Mouse (Mus musculus) hindbrain, embryonic 11.5 days (tissue): Measurements from ENCODE around the gene Fam169b. TPM values are rescaled to one million over a fixed set of nuclear protein-coding genes. Genes with fewer than 3 reads are reported as not detected.

Source experiments
- ATAC-seq: fragments of 200-750 bp; cut with Nextera tagmentation; 2 replicates; pipeline ENCODE4 v1.8.0; 2017; ENCODE audit warnings: mild to moderate bottlenecking, moderate TSS enrichment, moderate library complexity; ENCODE audit not compliant: low FRiP score
- DNase-seq: peaks from one replicate; pipeline ENCODE4 v3.0.0-alpha.2; 2015; ENCODE audit warnings: low spot score
- H3K27ac ChIP-seq: fragments of 300-500 bp; sonication (generic); 2 replicates; pipeline ENCODE4 v1.5.1; 2014; ENCODE audit warnings: mild to moderate bottlenecking, low read depth, low read length
- H3K27me3 ChIP-seq: fragments of 300-500 bp; sonication (generic); 2 replicates; pipeline ENCODE4 v1.6.1; 2014; ENCODE audit warnings: mild to moderate bottlenecking, low read length, moderate library complexity, mixed read lengths; ENCODE audit not compliant: control insufficient read depth, insufficient read depth
- H3K36me3 ChIP-seq: fragments of 300-500 bp; sonication (generic); 2 replicates; pipeline ENCODE4 v1.6.1; 2014; ENCODE audit warnings: mild to moderate bottlenecking, low read length, moderate library complexity, mixed read lengths; ENCODE audit not compliant: control insufficient read depth, insufficient read depth
- H3K4me1 ChIP-seq: fragments of 300-500 bp; sonication (generic); replicated peaks from 2 replicates; pipeline ENCODE4 v1.6.1; 2014; ENCODE audit warnings: low read length, mixed read lengths; ENCODE audit not compliant: control insufficient read depth, insufficient read depth
- H3K4me2 ChIP-seq: fragments of 300-500 bp; sonication (generic); replicated peaks from 2 replicates; pipeline ENCODE4 v1.6.1; 2014; ENCODE audit warnings: mild to moderate bottlenecking, low read depth, low read length
- H3K4me3 ChIP-seq: fragments of 300-500 bp; sonication (generic); 2 replicates; pipeline ENCODE4 v1.5.1; 2014; ENCODE audit warnings: low read depth, low read length
- H3K9ac ChIP-seq: fragments of 300-500 bp; sonication (generic); 2 replicates; pipeline ENCODE4 v1.6.1; 2014; ENCODE audit warnings: low read depth, low read length
- H3K9me3 ChIP-seq: fragments of 300-500 bp; sonication (generic); 2 replicates; pipeline ENCODE4 v1.6.1; 2016; ENCODE audit warnings: low read length; ENCODE audit not compliant: control insufficient read depth
- WGBS: fragments of 180-500 bp; shearing (Covaris S2); extraction: QIAGEN DNeasy Blood & Tissue Kit; methylation state at CpG from one replicate; pipeline ENCODE4 v1.1.7; 2014; 5-methylcytosine and 5-hydroxymethylcytosine counted together
- polyA plus RNA-seq: library from polyadenylated mRNA; unstranded; fragments of >200 nt; fragmentation: Nextera tagmentation; extraction: Ambion mirVana; gene quantifications from 2 replicates; pipeline ENCODE4 v1.2.1, GENCODE M21; 2014

Gene Fam169b
- polyA plus RNA-seq, 1 experiment from 2014 or later, result 0.36 TPM

DNA sequence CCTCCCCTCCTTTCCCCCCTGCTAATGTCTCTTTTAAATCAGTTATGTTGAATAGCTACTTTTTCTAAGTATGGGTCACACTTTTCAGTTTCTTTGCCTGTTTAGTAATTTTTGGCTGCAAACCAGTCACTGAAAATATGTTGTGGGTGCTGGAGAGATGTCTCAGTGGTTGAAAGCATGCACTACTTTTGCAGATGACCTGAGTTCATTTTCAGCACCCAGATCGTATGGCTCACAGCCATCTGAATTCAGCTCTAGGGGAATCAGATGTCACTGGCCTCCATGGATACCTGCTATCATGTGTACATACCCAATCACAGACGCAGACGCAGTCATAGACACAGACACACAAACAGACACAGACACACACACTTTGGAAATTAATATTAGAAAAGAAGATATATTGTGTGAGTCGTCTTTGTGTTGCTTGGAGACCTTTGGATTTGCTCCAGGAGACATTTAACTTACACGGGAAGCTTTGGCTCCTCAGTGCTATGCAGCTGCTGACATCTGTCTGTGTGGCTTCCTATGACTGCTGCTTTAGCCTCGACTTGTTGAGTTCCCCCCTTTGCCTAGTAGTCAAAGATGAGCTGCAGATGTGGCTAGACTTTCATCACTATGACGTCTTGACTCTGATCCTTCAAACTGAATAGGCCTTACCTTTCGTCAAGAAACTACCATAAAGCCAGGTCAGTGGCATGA, 63.6 kb downstream of the Fam169b start:
- no peaks in the 10 kb centered on the region for H3K4me1 ChIP-seq
- no peak overlapping the region for H3K4me3 ChIP-seq
- H3K9me3 ChIP-seq, result no peaks in the 10 kb centered on the region
- H3K36me3 ChIP-seq, result no peaks in the 10 kb centered on the region
- no peak for DNase-seq
- H3K27me3 ChIP-seq, result no peaks in the 10 kb centered on the region
- no peak overlapping the region for H3K9ac ChIP-seq
- no peak overlapping the region for H3K27ac ChIP-seq
- WGBS, result 82% methylated on average over 8 of the region's 8 CpGs
- H3K4me2 ChIP-seq, result no peak overlapping the region
- no peak for ATAC-seq

DNA sequence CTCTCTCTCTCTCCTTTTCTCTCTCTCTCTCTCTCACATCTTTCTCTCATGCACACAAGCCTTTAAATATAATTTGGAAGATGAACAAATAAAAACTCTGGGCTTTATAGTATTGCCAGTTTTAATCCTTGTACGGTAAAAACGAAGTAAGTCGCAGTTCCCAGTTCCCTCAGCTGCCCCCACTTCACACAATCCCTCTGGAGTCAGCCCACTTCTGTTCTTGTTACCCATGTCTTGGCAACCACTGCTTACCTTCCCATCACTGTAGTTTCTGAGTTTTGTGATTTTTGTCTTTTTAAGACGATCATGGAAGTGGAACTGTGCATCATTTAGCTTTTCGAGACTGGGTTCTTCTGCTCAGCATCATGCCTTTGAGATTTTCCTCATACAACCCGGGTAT, 65.0 kb downstream of the Fam169b start:
- Histone ChIP-seq H3K36me3 (no peaks in the 10 kb centered on the region), H3K27me3 (no peaks in the 10 kb centered on the region), H3K9ac (no peak overlapping the region), H3K4me1 (no peaks in the 10 kb centered on the region), H3K9me3 (no peaks in the 10 kb centered on the region), H3K4me3 (no peak overlapping the region), H3K27ac (no peak overlapping the region), H3K4me2 (no peak overlapping the region)
- ATAC-seq (no peak), DNase-seq (no peak)
- 68% methylated on average over 6 of the region's 6 CpGs for WGBS

DNA sequence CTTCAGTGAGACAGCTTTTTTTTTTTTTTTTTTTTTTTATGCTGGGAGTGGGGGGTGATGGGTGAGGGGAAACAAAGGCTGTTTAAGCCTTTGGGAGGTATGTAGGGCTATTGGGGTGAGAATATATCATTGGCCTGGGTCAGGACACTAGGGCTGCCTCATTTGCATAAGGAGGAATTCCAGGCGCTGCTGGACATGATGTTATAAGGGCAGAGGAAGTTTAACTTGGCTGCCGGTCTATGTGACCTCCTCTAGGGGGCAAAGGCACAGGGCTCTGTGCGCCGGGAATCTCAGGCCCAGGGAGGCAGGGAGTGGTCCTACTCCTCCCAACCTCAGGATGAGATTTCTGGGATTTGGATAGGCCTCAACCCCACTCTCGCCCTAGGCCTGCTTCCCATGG, 70.9 kb downstream of the Fam169b start:
- DNase-seq (no peak), ATAC-seq (no peak)
- no peaks in the 10 kb centered on the region for H3K4me1 ChIP-seq
- H3K27ac ChIP-seq, result no peak overlapping the region
- no peak overlapping the region for H3K4me2 ChIP-seq
- no peaks in the 10 kb centered on the region for H3K9me3 ChIP-seq
- whole genome bisulfite sequencing, result 48% methylated on average over 5 of the region's 5 CpGs
- H3K27me3 ChIP-seq, result no peaks in the 10 kb centered on the region
- H3K36me3 ChIP-seq, result no peaks in the 10 kb centered on the region
- no peak overlapping the region for H3K4me3 ChIP-seq
- no peak overlapping the region for H3K9ac ChIP-seq

DNA sequence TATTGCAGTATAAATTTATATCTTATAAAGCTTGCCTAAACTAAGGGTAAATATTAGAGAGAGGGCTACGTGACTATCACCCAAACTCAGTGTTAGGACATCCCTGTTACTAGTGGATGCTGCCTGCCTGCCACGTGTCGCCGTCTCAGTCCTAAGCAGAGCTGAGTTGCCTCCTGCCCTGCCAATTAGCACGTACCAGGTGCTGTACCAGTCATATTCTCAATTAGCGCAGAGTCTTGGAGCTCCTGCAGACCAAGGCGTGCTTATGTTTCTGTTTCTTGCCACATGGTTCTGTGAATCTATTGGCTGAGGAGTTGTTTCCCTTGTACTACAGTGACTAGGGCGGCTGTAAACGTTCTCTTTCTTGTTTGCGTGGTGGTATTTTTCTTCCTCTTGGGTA, 72.3 kb downstream of the Fam169b start:
- no peaks in the 10 kb centered on the region for H3K4me1 ChIP-seq
- no peaks in the 10 kb centered on the region for H3K9me3 ChIP-seq
- no peak overlapping the region for H3K4me3 ChIP-seq
- no peaks in the 10 kb centered on the region for H3K27me3 ChIP-seq
- H3K36me3 ChIP-seq, result no peaks in the 10 kb centered on the region
- WGBS, result 95% methylated on average over 10 of the region's 10 CpGs
- ATAC-seq, result no peak
- no peak overlapping the region for H3K4me2 ChIP-seq
- no peak overlapping the region for H3K9ac ChIP-seq
- no peak overlapping the region for H3K27ac ChIP-seq
- no peak for DNase-seq

DNA sequence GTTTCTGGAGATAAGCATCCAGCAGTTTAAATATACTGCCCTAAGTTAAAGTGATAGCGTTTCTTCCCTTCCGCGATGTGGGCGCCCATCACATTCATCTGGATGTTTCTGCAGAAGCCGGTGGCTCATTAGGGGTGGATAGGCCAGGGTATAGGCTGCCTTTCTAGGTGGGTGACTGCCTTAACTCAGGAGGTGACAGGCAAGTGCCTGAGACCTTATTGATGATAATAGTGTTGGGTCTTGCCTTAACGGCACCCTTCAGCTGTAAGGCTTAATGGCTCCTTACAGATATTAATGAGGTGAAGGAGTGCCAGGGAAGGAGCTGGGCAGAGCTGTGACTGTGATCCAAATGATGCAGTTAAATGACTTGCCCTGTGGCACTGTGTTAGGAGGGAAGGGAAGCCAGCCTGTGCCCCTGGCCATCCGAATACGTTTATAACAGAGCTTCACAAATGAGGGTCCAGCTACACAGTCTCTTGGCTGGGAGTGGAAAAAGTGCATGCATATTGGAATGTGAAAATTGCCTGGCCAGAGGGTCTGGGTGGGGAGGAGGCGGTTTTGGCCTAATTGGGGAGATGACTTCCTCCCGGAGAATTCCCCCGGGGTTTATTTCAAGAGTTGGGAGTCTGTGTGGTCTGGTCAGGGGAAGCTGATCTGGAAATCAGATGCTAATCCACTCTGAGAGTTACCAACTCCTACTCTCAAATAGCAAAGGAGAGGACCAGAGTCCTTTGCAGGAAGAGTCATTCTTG, 81.9 kb downstream of the Fam169b start:
- Histone ChIP-seq H3K27me3 (no peaks in the 10 kb centered on the region), H3K9ac (no peak overlapping the region), H3K4me3 (no peak overlapping the region), H3K36me3 (no peaks in the 10 kb centered on the region), H3K4me2 (no peak overlapping the region), H3K9me3 (no peaks in the 10 kb centered on the region), H3K4me1 (no peaks in the 10 kb centered on the region), H3K27ac (no peak overlapping the region)
- DNase-seq, result no peak
- ATAC-seq, result no peak
- 81% methylated on average over 11 of the region's 11 CpGs for WGBS

DNA sequence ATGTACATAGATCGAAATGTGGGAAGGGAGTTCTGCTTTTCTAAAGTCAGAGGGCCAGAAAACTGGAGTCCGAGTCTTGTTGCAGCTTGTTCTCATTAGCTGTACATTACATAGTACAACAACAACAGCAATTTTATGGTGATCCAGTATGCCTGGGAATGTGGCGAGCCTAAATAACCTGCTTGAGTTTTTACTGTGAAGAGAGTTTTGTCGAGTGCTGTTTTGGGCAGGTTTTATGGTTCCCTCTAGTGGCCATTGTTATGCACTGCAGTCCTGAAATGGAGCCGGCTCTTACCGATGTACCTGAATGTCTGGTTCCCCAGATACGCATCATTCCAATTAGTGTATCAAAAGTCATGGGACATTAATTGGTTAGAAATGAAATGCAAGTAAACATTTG, 83.8 kb downstream of the Fam169b start:
- Histone ChIP-seq H3K4me1 (no peaks in the 10 kb centered on the region), H3K27me3 (no peaks in the 10 kb centered on the region), H3K27ac (no peak overlapping the region), H3K9me3 (no peaks in the 10 kb centered on the region), H3K9ac (no peak overlapping the region), H3K4me3 (no peak overlapping the region), H3K36me3 (no peaks in the 10 kb centered on the region), H3K4me2 (no peak overlapping the region)
- ATAC-seq (no peak), DNase-seq (peak; percentile 77)
- WGBS, result 25% methylated on average over 7 of the region's 7 CpGs

DNA sequence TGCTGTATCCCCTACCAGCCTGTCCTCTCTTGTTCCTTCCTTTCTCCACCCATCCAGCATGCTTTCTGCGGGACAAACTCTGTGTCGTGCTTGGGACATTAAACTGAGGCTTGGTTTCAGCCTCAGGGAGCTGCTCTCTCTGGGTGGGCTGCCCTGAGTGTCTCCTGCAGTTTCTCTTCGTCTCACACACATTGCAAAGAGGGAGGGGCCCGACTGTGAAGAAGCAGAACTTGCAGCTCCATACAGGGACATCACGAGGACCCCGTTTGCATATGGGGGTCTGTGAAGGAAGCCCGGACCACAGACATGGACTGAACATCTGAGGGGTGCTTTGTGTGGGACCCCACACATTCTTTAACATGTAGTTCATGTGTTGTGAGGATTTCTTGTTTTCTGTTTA, 89.0 kb downstream of the Fam169b start:
- H3K9me3 ChIP-seq, result no peaks in the 10 kb centered on the region
- no peak overlapping the region for H3K4me2 ChIP-seq
- H3K9ac ChIP-seq, result no peak overlapping the region
- DNase-seq, result no peak
- 68% methylated on average over 7 of the region's 7 CpGs for WGBS
- H3K36me3 ChIP-seq, result no peaks in the 10 kb centered on the region
- no peak overlapping the region for H3K27ac ChIP-seq
- no peaks in the 10 kb centered on the region for H3K4me1 ChIP-seq
- H3K4me3 ChIP-seq, result no peak overlapping the region
- no peak for ATAC-seq
- no peaks in the 10 kb centered on the region for H3K27me3 ChIP-seq

DNA sequence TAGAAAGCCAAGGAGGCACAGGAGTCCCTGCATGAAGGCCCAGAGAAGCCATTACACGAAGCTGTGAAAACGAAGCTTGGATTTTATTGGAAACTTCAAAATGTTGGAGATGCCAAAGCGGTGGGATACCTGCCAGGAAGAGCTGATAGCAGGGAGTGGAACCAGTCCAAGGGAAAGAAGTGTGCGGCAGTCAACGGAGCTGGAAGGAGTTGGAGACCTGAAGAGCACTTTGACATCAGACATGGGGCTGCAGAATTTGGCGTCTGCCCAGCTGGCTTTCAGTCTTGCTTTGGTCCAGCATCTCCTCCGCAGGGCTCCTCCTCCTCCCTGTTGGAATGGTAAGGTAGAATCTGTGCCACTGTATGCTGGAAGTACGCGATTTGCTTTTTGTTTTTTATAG, 92.1 kb downstream of the Fam169b start:
- no peak overlapping the region for H3K27ac ChIP-seq
- no peak overlapping the region for H3K4me3 ChIP-seq
- no peaks in the 10 kb centered on the region for H3K9me3 ChIP-seq
- H3K9ac ChIP-seq, result no peak overlapping the region
- ATAC-seq (no peak), DNase-seq (no peak)
- H3K4me2 ChIP-seq, result no peak overlapping the region
- no peaks in the 10 kb centered on the region for H3K36me3 ChIP-seq
- 88% methylated on average over 9 of the region's 9 CpGs for WGBS
- no peaks in the 10 kb centered on the region for H3K4me1 ChIP-seq
- H3K27me3 ChIP-seq, result no peaks in the 10 kb centered on the region

DNA sequence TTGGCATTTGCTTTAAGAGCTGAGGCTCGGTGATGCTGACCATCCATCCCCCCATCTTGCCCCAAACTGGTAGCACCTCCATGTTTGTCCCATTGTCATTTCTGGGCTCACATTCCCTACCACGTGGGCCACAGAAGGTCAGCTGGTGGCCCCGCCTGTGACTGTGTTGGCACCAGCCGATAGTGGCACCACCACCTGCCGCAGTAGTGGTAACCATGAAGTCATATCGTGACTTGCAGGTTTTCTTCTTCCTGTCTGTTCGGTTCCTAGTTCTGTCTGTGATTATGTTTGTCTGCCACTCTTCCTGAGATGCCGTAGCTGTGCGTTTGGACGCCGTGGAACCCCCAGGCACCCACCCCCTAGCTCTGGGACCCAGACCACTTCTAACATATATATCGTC, 95.3 kb downstream of the Fam169b start:
- no peaks in the 10 kb centered on the region for H3K4me1 ChIP-seq
- H3K27me3 ChIP-seq, result no peaks in the 10 kb centered on the region
- ATAC-seq (no peak), DNase-seq (no peak)
- H3K9ac ChIP-seq, result no peak overlapping the region
- no peak overlapping the region for H3K4me2 ChIP-seq
- 85% methylated on average over 12 of the region's 12 CpGs for WGBS
- H3K4me3 ChIP-seq, result no peak overlapping the region
- H3K9me3 ChIP-seq, result no peaks in the 10 kb centered on the region
- no peak overlapping the region for H3K27ac ChIP-seq
- no peaks in the 10 kb centered on the region for H3K36me3 ChIP-seq
